9 mouse cellular contexts compared by ENCODE assay signal in the genomic region with DNA sequence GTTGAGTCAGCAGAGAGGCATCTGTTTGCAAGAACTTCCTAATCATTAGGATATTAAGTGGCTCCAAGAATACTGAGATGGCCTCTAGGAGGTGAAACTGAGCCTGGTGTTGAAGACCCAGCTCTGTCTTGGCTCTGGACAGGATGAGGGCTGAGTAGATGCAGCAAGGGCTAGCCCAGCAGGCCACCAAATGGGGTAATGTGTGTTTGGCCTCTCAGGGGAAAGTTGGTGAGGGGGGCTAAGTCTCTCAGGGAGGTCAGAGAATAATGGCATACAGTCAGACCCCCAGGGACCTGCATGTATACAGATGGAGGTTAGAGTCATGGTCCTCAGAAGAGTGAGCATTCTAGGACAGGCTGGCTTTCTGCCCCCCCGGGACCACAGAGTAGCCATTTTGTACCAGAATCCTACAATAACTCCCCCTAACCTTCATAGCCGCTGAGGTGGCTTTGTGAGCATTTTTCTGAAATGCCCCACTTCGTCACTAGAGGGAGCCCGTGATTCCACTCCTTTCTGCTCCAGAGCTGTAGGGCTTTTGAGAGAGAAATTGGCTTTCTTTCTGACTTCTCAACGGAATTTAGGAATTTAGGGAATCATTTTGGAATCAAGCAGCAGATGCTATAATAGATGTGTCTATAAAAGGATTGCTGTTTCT. TPM values are rescaled to one million over a fixed set of nuclear protein-coding genes. Genes with fewer than 3 reads are reported as not detected.
DNase-seq lines count a peak whose midpoint lies in the region; ATAC-seq lines count a peak whose summit lies in the region.
"Had no signal": no experiment of that assay in that cellular context is flagged by ENCODE, and none has a peak within 500 bp of the region (broad histone marks: within the 10 kb centered on the region; RNA-seq: fewer than 3 reads in every experiment).

No protein-coding gene starts in this region.

- ATAC-seq in hematopoietic stem cell, adult 5-6 weeks (replicated peaks in 1 of 2; ENCODE audit: insufficient read depth in 1 of 2, low FRiP score in 2 of 2, low TSS enrichment in 1 of 2, low read depth in 1 of 2, poor library complexity in 2 of 2, severe bottlenecking in 2 of 2), result peak; percentile 71 to 79
- ATAC-seq in liver, embryonic 11.5 days (replicated peaks; ENCODE audit: low FRiP score), result 0 out of 2 replicates have a peak, but pooled peaks have one; percentile 43
- no peak for ATAC-seq in intestine, embryonic 16.5 days

- no peak overlapping the region for H3K4me3 ChIP-seq in liver, embryonic 11.5 days (ENCODE audit: low read depth, low read length)
- no peak overlapping the region for H3K4me3 ChIP-seq in intestine, embryonic 16.5 days (ENCODE audit: low read length)
- H3K4me3 ChIP-seq: heart, embryonic 15.5 days had no signal

- no peaks in the 10 kb centered on the region for H3K36me3 ChIP-seq in liver, embryonic 11.5 days (ENCODE audit: control insufficient read depth, insufficient read depth, low read length)
- no peaks in the 10 kb centered on the region for H3K36me3 ChIP-seq in intestine, embryonic 16.5 days (ENCODE audit: control insufficient read depth, insufficient read depth, low read length)
- H3K36me3 ChIP-seq: heart, embryonic 15.5 days had no signal

- H3K9ac ChIP-seq in liver, embryonic 11.5 days (ENCODE audit: low read depth, low read length), result no peak overlapping the region
- no peak overlapping the region for H3K9ac ChIP-seq in intestine, embryonic 16.5 days (ENCODE audit: low read depth, low read length)
- H3K9ac ChIP-seq: heart, embryonic 15.5 days had no signal

- no peaks in the 10 kb centered on the region for H3K4me1 ChIP-seq in liver, embryonic 11.5 days (replicated peaks; ENCODE audit: control insufficient read depth, insufficient read depth, low read length)
- H3K4me1 ChIP-seq in intestine, embryonic 16.5 days (ENCODE audit: control insufficient read depth, insufficient read depth, low read length), result no peaks in the 10 kb centered on the region
- H3K4me1 ChIP-seq: heart, embryonic 15.5 days had no signal

- no peaks in the 10 kb centered on the region for H3K9me3 ChIP-seq in liver, embryonic 11.5 days (ENCODE audit: control insufficient read depth, low read length)
- H3K9me3 ChIP-seq in intestine, embryonic 16.5 days (ENCODE audit: control insufficient read depth, low read length), result no peaks in the 10 kb centered on the region
- H3K9me3 ChIP-seq: heart, embryonic 15.5 days had no signal

- 6% methylated on average over 5 of the region's 5 CpGs for WGBS in liver, embryonic 11.5 days
- 8% methylated on average over 5 of the region's 5 CpGs for WGBS in intestine, embryonic 16.5 days

- H3K27me3 ChIP-seq in liver, embryonic 11.5 days (replicated peaks; ENCODE audit: control insufficient read depth, insufficient read depth, low read length), result 0 out of 2 replicates have a peak, but pooled peaks cover 3% of the 10 kb centered on the region
- no peaks in the 10 kb centered on the region for H3K27me3 ChIP-seq in intestine, embryonic 16.5 days (replicated peaks; ENCODE audit: control insufficient read depth, insufficient read depth, low read length)

- H3K4me2 ChIP-seq in liver, embryonic 11.5 days, result no peak overlapping the region
- H3K4me2 ChIP-seq in intestine, embryonic 16.5 days (ENCODE audit: low read depth, low read length), result no peak overlapping the region
- H3K4me2 ChIP-seq: heart, embryonic 15.5 days had no signal

- H3K27ac ChIP-seq in liver, embryonic 11.5 days (ENCODE audit: low read depth, low read length), result no peak overlapping the region
- no peak overlapping the region for H3K27ac ChIP-seq in intestine, embryonic 16.5 days (ENCODE audit: low read length)
- H3K27ac ChIP-seq: heart, embryonic 15.5 days had no signal

- DNase-seq in ovary, postnatal 14 days (ENCODE audit: low spot score), result peak; percentile 34
- no peak for DNase-seq in ovary, postnatal 10 days (ENCODE audit: low spot score)
- DNase-seq in ZHBTc4 (ENCODE audit: low read depth, low spot score), result peak; percentile 56
- DNase-seq in embryo, embryonic 10.5 days (ENCODE audit: low spot score), result peak; percentile 80
- DNase-seq in liver, embryonic 11.5 days (ENCODE audit: low spot score), result no peak
- DNase-seq in retina, postnatal 1 day, result peak; percentile 67

RNA-seq across cellular contexts. Expression of a gene that starts 9.1 kb away (rescaled TPM):
- total RNA-seq in hematopoietic stem cell, adult 5-6 weeks (2017), result not detected in 2 replicates
- polyA plus RNA-seq in liver, embryonic 11.5 days (2014; fragmentation: Nextera tagmentation; extraction: Ambion mirVana), result 1.2 and 2.0 TPM in 2 replicates
- 6.6 and 8.9 TPM in 2 replicates for polyA plus RNA-seq in intestine, embryonic 16.5 days (2015; fragmentation: Nextera tagmentation; extraction: Ambion mirVana)
- polyA plus RNA-seq: heart, embryonic 15.5 days had no signal

RNA-seq across cellular contexts. Expression of a gene that starts 39.3 kb away (rescaled TPM):
- not detected in 2 replicates for total RNA-seq in hematopoietic stem cell, adult 5-6 weeks (2017)
- 0.14 and 0.25 TPM in 2 replicates for polyA plus RNA-seq in liver, embryonic 11.5 days (2014; fragmentation: Nextera tagmentation; extraction: Ambion mirVana)
- polyA plus RNA-seq in intestine, embryonic 16.5 days (2015; fragmentation: Nextera tagmentation; extraction: Ambion mirVana), result 1.9 and 2.1 TPM in 2 replicates

RNA-seq across cellular contexts. Expression of a gene that starts 44.7 kb away (rescaled TPM):
- total RNA-seq in hematopoietic stem cell, adult 5-6 weeks (2017), result 57.2 and 60.3 TPM in 2 replicates
- 13.3 and 16.0 TPM in 2 replicates for polyA plus RNA-seq in liver, embryonic 11.5 days (2014; fragmentation: Nextera tagmentation; extraction: Ambion mirVana)
- polyA plus RNA-seq in intestine, embryonic 16.5 days (2015; fragmentation: Nextera tagmentation; extraction: Ambion mirVana), result 3.1 and 4.1 TPM in 2 replicates

Comparison
In these comparisons a context has a peak if more than half of its experiments do, and no peak if none do; other contexts are left out.
1. DNase-seq: peak in ovary, postnatal 14 days (single experiment), ZHBTc4 (single experiment), embryo, embryonic 10.5 days (single experiment) and retina, postnatal 1 day (single experiment); none in ovary, postnatal 10 days (single experiment) and liver, embryonic 11.5 days (single experiment).